Mouse (Mus musculus) C2C12 (cell line): ENCODE results near the gene Tars. TPM values are rescaled to one million over a fixed set of nuclear protein-coding genes. Genes with fewer than 3 reads are reported as not detected.

Source experiments
- H3K27me3 ChIP-seq: one replicate; pipeline ENCODE4 v1.6.1; 2011; ENCODE audit not compliant: control insufficient read depth, insufficient read depth, insufficient read length
- H3K36me3 ChIP-seq: one replicate; pipeline ENCODE4 v1.6.1; 2011; ENCODE audit not compliant: control insufficient read depth, insufficient read depth
- H3K4me3 ChIP-seq: one replicate; pipeline ENCODE4 v1.5.1; 2011; ENCODE audit warnings: mild to moderate bottlenecking, control low read depth; ENCODE audit not compliant: poor library complexity, insufficient read depth, severe bottlenecking
- H3K79me2 ChIP-seq: one replicate; pipeline ENCODE4 v1.6.1; 2011; ENCODE audit not compliant: control insufficient read depth, insufficient read depth
- H3K79me3 ChIP-seq: one replicate; pipeline ENCODE4 v1.6.1; 2011; ENCODE audit warnings: low read depth, control low read depth
- H3ac ChIP-seq: one replicate; pipeline ENCODE3; 2011; ENCODE audit warnings: low read depth; ENCODE audit not compliant: control insufficient read depth, insufficient read length
- CEBPB ChIP-seq: IDR thresholded peaks from one replicate; pipeline ENCODE4 v1.6.1; 2011; ENCODE audit warnings: low read depth, mild to moderate bottlenecking, control low read depth, moderate library complexity
- CTCF ChIP-seq: IDR thresholded peaks from one replicate; pipeline ENCODE4 v1.5.1; 2011; ENCODE audit not compliant: control insufficient read depth, insufficient read depth, insufficient read length
- FOSL1 ChIP-seq: IDR thresholded peaks from one replicate; pipeline ENCODE4 v1.8.0; 2011; ENCODE audit warnings: mild to moderate bottlenecking, low read length; ENCODE audit not compliant: poor library complexity, insufficient read depth, severe bottlenecking
- MAX ChIP-seq: IDR thresholded peaks from one replicate; pipeline ENCODE4 v1.6.1; 2011; ENCODE audit warnings: mild to moderate bottlenecking, control low read depth
- MYOD1 ChIP-seq: IDR thresholded peaks from one replicate; pipeline ENCODE4 v1.6.1; 2011; ENCODE audit warnings: low read depth; ENCODE audit not compliant: control insufficient read depth, insufficient read length
- MYOG ChIP-seq: IDR thresholded peaks from one replicate; pipeline ENCODE4 v1.6.1; 2011; ENCODE audit not compliant: control insufficient read depth, insufficient read length; ENCODE audit errors: extremely low read depth
- USF1 ChIP-seq: IDR thresholded peaks from one replicate; pipeline ENCODE4 v1.6.1; 2011; ENCODE audit warnings: low read depth, mild to moderate bottlenecking, control low read depth, moderate library complexity
- polyA plus RNA-seq: library from polyadenylated mRNA; unstranded; fragments of >200 nt; fragmentation: generic; extraction: Trizol; gene quantifications from one replicate; pipeline ENCODE4 v1.2.1, GENCODE M21; 2012; ENCODE audit warnings: missing spikeins

Gene Tars
- polyA plus RNA-seq, 1 experiment: 84.9 TPM

- TF ChIP-seq CTCF: no peak
- TF ChIP-seq MYOG: no peak
- no peak for TF ChIP-seq MAX
- TF ChIP-seq MYOD1: no peak
- TF ChIP-seq CEBPB: no peak
- TF ChIP-seq FOSL1: no peak
- TF ChIP-seq USF1: no peak
- Histone ChIP-seq H3K79me2 (no peaks in the 10 kb centered on the region), H3K4me3 (no peak overlapping the region), H3K36me3 (no peaks in the 10 kb centered on the region), H3ac (no peak overlapping the region), H3K79me3 (no peaks in the 10 kb centered on the region), H3K27me3 (no peaks in the 10 kb centered on the region)
Observed at GRCm38 (mm10) chr15:11412542-11412941, 13.1 kb upstream of the Tars start.

DNA sequence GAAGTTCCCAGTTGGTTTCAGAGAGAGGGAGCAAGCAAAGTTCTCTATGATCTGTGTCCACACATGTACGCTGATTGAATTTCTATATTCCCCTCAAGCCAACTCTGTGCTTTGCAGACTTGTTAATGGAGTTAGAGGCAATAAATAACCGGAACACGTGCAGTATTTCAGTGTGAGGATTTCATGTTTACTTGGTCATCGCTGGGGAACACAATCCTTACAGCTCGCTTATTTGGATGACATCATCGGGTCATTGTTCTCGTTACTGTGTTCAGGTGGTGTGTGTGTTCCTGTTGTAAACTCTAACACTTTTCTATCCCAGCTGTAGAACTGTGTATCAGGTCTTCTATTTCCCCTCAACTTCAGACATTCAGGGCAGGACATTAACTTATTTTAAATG, 12.4 kb upstream of the Tars start:
- Histone ChIP-seq H3K4me3 (no peak overlapping the region), H3ac (no peak overlapping the region), H3K79me2 (no peaks in the 10 kb centered on the region), H3K27me3 (no peaks in the 10 kb centered on the region), H3K79me3 (no peaks in the 10 kb centered on the region), H3K36me3 (no peaks in the 10 kb centered on the region)
- TF ChIP-seq CTCF: no peak
- no peak for TF ChIP-seq MYOG
- no peak for TF ChIP-seq USF1
- no peak for TF ChIP-seq MAX
- no peak for TF ChIP-seq MYOD1
- no peak for TF ChIP-seq CEBPB

DNA sequence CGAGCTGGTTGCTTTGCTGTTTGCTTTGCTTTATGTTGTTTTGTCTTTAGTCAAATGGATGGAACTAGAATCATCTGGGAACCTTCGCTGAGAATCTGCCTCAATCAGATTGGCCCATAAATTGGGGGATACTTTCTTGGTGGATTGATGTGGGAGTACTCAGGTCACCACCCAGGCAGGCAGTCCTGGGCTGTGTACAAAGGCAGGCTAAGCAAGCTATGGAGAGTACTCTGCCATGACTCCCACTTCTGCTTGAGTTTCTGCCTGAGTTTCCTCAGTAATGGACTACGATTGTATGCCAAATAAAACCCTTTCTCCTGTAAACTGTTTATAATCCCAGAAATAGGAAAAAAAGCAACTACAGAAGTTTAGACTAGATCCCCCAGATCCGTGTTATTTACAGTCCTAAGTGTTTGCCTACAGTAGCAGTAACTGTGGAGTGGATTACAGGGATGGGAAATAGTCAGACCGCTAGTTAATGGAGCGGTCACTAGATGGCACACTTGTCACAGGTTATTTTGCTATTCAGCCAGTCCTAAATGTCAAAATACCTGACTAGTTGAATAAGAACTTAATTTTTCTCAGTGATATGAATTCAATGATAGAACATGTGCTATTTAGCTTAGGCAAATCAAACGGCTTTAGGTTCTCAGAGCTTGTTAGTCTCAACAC, 8.8 kb upstream of the Tars start:
- H3K4me3 ChIP-seq: no peak overlapping the region
- H3K79me3 ChIP-seq: no peaks in the 10 kb centered on the region
- no peaks in the 10 kb centered on the region for H3K79me2 ChIP-seq
- no peaks in the 10 kb centered on the region for H3K36me3 ChIP-seq
- no peak overlapping the region for H3ac ChIP-seq
- no peaks in the 10 kb centered on the region for H3K27me3 ChIP-seq
- TF ChIP-seq MAX (no peak), CTCF (peak; percentile 61)

DNA sequence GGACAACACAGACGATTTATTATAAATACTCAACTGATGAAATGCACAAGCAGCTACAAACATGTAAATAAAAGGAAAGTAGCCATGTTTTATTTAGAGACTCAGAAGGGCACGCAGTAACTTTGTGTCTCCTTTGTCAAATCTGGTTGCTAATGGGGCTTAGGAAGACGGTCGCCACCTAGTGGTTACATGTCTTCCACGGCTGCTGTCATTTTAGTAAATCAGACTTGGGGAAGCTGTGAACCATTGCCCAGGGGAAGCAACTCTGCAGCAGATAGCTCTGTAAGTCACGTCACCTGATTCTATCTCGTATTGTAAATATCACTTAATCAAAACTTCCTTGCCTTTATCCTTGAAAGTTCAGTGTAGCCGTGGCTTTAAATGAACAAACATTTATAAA, 7.9 kb upstream of the Tars start:
- no peaks in the 10 kb centered on the region for H3K79me3 ChIP-seq
- H3ac ChIP-seq: no peak overlapping the region
- H3K27me3 ChIP-seq: no peaks in the 10 kb centered on the region
- no peaks in the 10 kb centered on the region for H3K79me2 ChIP-seq
- no peak overlapping the region for H3K4me3 ChIP-seq
- TF ChIP-seq MAX: no peak
- no peak for TF ChIP-seq USF1
- no peak for TF ChIP-seq FOSL1
- TF ChIP-seq CEBPB: no peak
- TF ChIP-seq MYOD1: no peak
- no peak for TF ChIP-seq MYOG
- peak; percentile 58 for TF ChIP-seq CTCF
- H3K36me3 ChIP-seq: no peaks in the 10 kb centered on the region

- TF ChIP-seq USF1: no peak
- TF ChIP-seq MYOG: no peak
- no peak for TF ChIP-seq FOSL1
- no peak for TF ChIP-seq MAX
- no peak for TF ChIP-seq CEBPB
- H3K4me3 ChIP-seq: no peak overlapping the region
- H3K79me2 ChIP-seq: no peaks in the 10 kb centered on the region
- H3K27me3 ChIP-seq: no peaks in the 10 kb centered on the region
- no peak overlapping the region for H3ac ChIP-seq
- no peaks in the 10 kb centered on the region for H3K79me3 ChIP-seq
- H3K36me3 ChIP-seq: no peaks in the 10 kb centered on the region
Observed at GRCm38 (mm10) chr15:11406769-11407168, 7.3 kb upstream of the Tars start.

DNA sequence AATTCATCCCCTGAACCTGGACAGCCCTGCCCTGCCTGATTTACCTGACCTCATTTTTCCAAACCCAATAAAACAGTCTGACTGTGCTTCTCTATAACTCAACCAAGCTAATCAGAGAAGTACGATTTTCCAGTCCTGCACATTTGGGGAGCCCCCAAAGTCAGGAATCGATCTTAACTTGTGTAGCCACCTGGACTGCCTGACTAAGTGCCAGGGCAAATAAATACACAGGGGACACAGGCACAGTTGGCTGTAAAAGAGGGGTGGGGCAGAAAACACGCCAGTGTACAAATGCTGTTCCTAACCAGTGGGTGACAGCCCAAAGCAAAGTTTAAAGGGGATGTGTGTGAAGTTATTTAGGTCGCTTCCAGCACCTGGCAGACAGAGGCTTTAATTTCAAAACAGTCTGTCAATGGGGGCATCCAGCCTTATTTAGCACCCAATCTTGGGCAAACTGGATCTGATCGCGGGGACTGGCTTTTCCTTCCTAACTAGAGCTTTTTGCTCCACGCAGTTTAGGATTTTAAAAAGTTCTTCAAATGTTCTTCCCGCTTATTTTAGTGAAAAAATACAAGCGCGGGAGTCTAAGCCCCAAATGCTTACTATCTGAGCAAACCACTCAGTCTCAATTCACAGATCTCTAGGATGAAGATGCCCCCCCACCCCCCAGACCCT, 652 bp downstream of the Tars start:
- Histone ChIP-seq H3K27me3 (no peaks in the 10 kb centered on the region), H3K79me2 (peaks cover 55% of the 10 kb centered on the region), H3K36me3 (peaks cover 41% of the 10 kb centered on the region), H3ac (peak overlapping the region; percentile 97), H3K79me3 (peaks cover 43% of the 10 kb centered on the region), H3K4me3 (peak overlapping the region; percentile 100)
- no peak for TF ChIP-seq CTCF
- TF ChIP-seq USF1: no peak
